Mouse (Mus musculus) hindbrain, embryonic 11.5 days (tissue): ENCODE results near the gene Dennd1c. TPM values are rescaled to one million over a fixed set of nuclear protein-coding genes. Genes with fewer than 3 reads are reported as not detected.

Experiments used
- ATAC-seq: fragments of 200-750 bp; cut with Nextera tagmentation; 2 replicates; pipeline ENCODE4 v1.8.0; 2017; ENCODE audit warnings: mild to moderate bottlenecking, moderate TSS enrichment, moderate library complexity; ENCODE audit not compliant: low FRiP score
- DNase-seq: peaks from one replicate; pipeline ENCODE4 v3.0.0-alpha.2; 2015; ENCODE audit warnings: low spot score
- H3K27ac ChIP-seq: fragments of 300-500 bp; sonication (generic); 2 replicates; pipeline ENCODE4 v1.5.1; 2014; ENCODE audit warnings: mild to moderate bottlenecking, low read depth, low read length
- H3K27me3 ChIP-seq: fragments of 300-500 bp; sonication (generic); 2 replicates; pipeline ENCODE4 v1.6.1; 2014; ENCODE audit warnings: mild to moderate bottlenecking, low read length, moderate library complexity, mixed read lengths; ENCODE audit not compliant: control insufficient read depth, insufficient read depth
- H3K36me3 ChIP-seq: fragments of 300-500 bp; sonication (generic); 2 replicates; pipeline ENCODE4 v1.6.1; 2014; ENCODE audit warnings: mild to moderate bottlenecking, low read length, moderate library complexity, mixed read lengths; ENCODE audit not compliant: control insufficient read depth, insufficient read depth
- H3K4me1 ChIP-seq: fragments of 300-500 bp; sonication (generic); replicated peaks from 2 replicates; pipeline ENCODE4 v1.6.1; 2014; ENCODE audit warnings: low read length, mixed read lengths; ENCODE audit not compliant: control insufficient read depth, insufficient read depth
- H3K4me2 ChIP-seq: fragments of 300-500 bp; sonication (generic); replicated peaks from 2 replicates; pipeline ENCODE4 v1.6.1; 2014; ENCODE audit warnings: mild to moderate bottlenecking, low read depth, low read length
- H3K4me3 ChIP-seq: fragments of 300-500 bp; sonication (generic); 2 replicates; pipeline ENCODE4 v1.5.1; 2014; ENCODE audit warnings: low read depth, low read length
- H3K9ac ChIP-seq: fragments of 300-500 bp; sonication (generic); 2 replicates; pipeline ENCODE4 v1.6.1; 2014; ENCODE audit warnings: low read depth, low read length
- H3K9me3 ChIP-seq: fragments of 300-500 bp; sonication (generic); 2 replicates; pipeline ENCODE4 v1.6.1; 2016; ENCODE audit warnings: low read length; ENCODE audit not compliant: control insufficient read depth
- WGBS: fragments of 180-500 bp; shearing (Covaris S2); extraction: QIAGEN DNeasy Blood & Tissue Kit; methylation state at CpG from one replicate; pipeline ENCODE4 v1.1.7; 2014; 5-methylcytosine and 5-hydroxymethylcytosine counted together
- polyA plus RNA-seq: library from polyadenylated mRNA; unstranded; fragments of >200 nt; fragmentation: Nextera tagmentation; extraction: Ambion mirVana; gene quantifications from 2 replicates; pipeline ENCODE4 v1.2.1, GENCODE M21; 2014

The Dennd1c gene
- polyA plus RNA-seq, 1 experiment from 2014 or later, result 3.8 TPM

DNA sequence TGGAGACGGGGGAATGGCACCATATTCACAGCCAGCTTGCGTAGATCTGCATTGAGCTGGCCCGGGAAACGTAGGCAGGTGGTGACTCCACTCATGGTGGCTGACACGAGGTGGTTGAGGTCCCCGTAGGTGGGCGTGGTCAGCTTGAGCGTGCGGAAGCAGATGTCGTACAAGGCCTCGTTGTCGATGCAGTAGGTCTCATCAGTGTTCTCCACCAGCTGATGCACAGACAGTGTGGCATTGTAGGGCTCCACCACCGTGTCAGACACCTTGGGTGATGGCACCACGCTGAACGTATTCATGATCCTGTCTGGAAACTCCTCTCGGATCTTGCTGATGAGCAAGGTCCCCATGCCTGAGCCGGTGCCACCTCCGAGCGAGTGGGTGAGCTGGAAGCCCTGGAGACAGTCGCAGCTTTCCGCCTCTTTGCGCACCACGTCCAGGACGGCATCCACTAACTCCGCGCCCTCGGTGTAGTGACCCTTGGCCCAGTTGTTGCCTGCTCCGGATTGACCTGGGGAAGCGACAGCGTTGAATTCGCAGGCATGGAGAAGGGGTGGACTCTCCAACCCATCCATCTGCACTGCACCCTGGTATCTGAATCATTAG, 3.0 kb upstream of the Dennd1c start:
- WGBS, result 95% methylated on average over 31 of the region's 31 CpGs
- ATAC-seq, result no peak

DNA sequence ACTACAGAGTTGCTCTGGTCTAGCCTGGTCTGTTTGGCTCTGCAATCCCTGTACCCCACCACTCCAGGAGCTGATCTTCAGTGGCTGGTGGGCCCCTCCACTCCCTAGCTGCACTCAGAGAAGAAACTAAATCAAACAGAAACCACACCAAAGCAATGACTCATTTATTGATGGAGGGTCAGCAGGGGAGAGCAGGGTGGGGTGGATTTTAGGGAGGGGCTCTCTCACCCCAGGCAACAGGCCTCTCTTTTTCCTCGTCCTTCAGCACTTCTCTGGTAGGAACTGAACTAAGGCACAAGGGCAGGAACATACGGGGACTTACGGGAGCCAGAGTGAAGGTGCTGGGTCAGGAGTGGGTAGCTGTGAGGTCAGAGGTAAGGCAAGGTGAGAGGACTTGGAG, 1.6 kb upstream of the Dennd1c start:
- Histone ChIP-seq H3K4me1 (no peaks in the 10 kb centered on the region), H3K4me3 (no peak overlapping the region), H3K4me2 (no peak overlapping the region), H3K27ac (no peak overlapping the region), H3K36me3 (no peaks in the 10 kb centered on the region), H3K27me3 (no peaks in the 10 kb centered on the region), H3K9ac (no peak overlapping the region), H3K9me3 (no peaks in the 10 kb centered on the region)
- ATAC-seq (no peak), DNase-seq (no peak)
- 75% methylated on average over 3 of the region's 3 CpGs for WGBS

More for the DNA sequence above, 3.0 kb upstream of the Dennd1c start:
- no peaks in the 10 kb centered on the region for H3K27me3 ChIP-seq
- no peaks in the 10 kb centered on the region for H3K4me1 ChIP-seq
- H3K9ac ChIP-seq, result no peak overlapping the region
- H3K36me3 ChIP-seq, result no peaks in the 10 kb centered on the region
- H3K4me3 ChIP-seq, result no peak overlapping the region
- H3K4me2 ChIP-seq, result no peak overlapping the region
- no peak overlapping the region for H3K27ac ChIP-seq
- no peaks in the 10 kb centered on the region for H3K9me3 ChIP-seq
- DNase-seq, result no peak

- no peaks in the 10 kb centered on the region for H3K27me3 ChIP-seq
- H3K4me3 ChIP-seq, result no peak overlapping the region
- no peak overlapping the region for H3K9ac ChIP-seq
- no peak for ATAC-seq
- DNase-seq, result no peak
- no peaks in the 10 kb centered on the region for H3K4me1 ChIP-seq
- no peak overlapping the region for H3K4me2 ChIP-seq
- 66% methylated on average over 3 of the region's 3 CpGs for WGBS
- no peaks in the 10 kb centered on the region for H3K36me3 ChIP-seq
- H3K27ac ChIP-seq, result no peak overlapping the region
- H3K9me3 ChIP-seq, result no peaks in the 10 kb centered on the region
Observed at GRCm38 (mm10) chr17:57076916-57077315, 1.4 kb downstream of the Dennd1c start.

DNA sequence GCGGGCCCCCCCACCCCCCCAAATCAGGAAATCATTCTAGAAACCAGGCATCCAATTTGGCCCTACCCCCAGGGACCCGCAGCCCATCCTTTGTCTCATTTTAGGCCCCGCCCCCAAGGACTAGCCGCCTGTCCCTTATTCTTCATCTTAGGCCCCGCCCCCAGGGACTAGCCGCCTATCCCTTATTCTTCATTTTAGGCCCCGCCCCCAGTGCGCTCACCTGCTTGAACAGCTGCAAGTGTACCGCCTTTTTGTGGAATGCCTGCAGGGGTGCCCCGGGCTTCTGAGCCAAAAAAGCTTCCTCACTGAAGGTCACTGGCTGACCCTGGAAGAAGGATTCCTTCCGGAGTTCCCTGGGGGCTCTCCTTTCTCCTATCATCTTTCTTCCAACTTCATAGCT, 7.6 kb downstream of the Dennd1c start:
- Histone ChIP-seq H3K4me3 (peak overlapping the region; percentile 6; the same call in 1 of the 2 replicates), H3K9me3 (no peaks in the 10 kb centered on the region), H3K27me3 (no peaks in the 10 kb centered on the region), H3K36me3 (no peaks in the 10 kb centered on the region), H3K9ac (no peak overlapping the region), H3K4me1 (0 out of 2 replicates have a peak, but pooled peaks cover 2% of the 10 kb centered on the region), H3K27ac (no peak overlapping the region), H3K4me2 (0 out of 2 replicates have a peak overlapping the region, but pooled peaks have one; percentile 0)
- WGBS, result 5% methylated on average over 11 of the region's 11 CpGs
- DNase-seq, result peak; percentile 80
- peak; percentile 73 for ATAC-seq

- ATAC-seq, result no peak
- H3K9ac ChIP-seq, result no peak overlapping the region
Observed at GRCm38 (mm10) chr17:57070272-57070671, 8.0 kb downstream of the Dennd1c start.

DNA sequence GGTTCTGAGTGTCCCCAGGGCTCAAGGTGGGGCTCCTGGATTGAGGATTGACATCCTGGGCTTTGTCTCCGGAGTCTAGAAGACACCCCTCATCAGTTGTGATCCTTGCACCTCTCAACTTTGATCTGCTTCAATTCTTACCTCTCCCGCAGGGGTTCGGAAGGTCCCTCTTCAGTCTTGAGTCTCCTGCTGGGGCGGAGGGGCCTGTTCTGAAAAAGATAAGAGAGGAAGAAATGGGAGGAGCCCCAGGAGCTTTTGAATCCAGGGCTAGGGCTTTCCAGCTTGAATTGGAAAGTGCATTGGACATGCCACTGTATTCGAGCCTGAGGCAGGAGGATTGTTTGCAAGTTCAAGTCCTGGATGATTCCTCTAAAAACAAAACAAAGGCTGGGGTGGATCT, 11.4 kb downstream of the Dennd1c start:
- Histone ChIP-seq H3K4me3 (no peak overlapping the region), H3K9me3 (no peaks in the 10 kb centered on the region), H3K27me3 (peaks cover 22% of the 10 kb centered on the region), H3K9ac (no peak overlapping the region), H3K36me3 (no peaks in the 10 kb centered on the region), H3K4me2 (no peak overlapping the region), H3K4me1 (peaks cover 6% of the 10 kb centered on the region), H3K27ac (no peak overlapping the region)
- no peak for ATAC-seq
- 57% methylated on average over 5 of the region's 5 CpGs for WGBS
- no peak for DNase-seq

More at GRCm38 (mm10) chr17:57070272-57070671, 8.0 kb downstream of the Dennd1c start:
- H3K27me3 ChIP-seq, result no peaks in the 10 kb centered on the region
- H3K27ac ChIP-seq, result no peak overlapping the region
- H3K36me3 ChIP-seq, result no peaks in the 10 kb centered on the region
- H3K9me3 ChIP-seq, result no peaks in the 10 kb centered on the region
- DNase-seq, result peak; percentile 8
- H3K4me2 ChIP-seq, result 0 out of 2 replicates have a peak overlapping the region, but pooled peaks have one; percentile 0
- peak overlapping the region; percentile 6; the same call in 1 of the 2 replicates for H3K4me3 ChIP-seq
- peaks cover 2% of the 10 kb centered on the region; the same call in 1 of the 2 replicates for H3K4me1 ChIP-seq
- WGBS, result 8% methylated on average over 9 of the region's 9 CpGs

GRCm38 (mm10) chr17:57063031-57063430, 15.3 kb downstream of the Dennd1c start:
- H3K27ac ChIP-seq, result no peak overlapping the region
- peaks cover 31% of the 10 kb centered on the region for H3K27me3 ChIP-seq
- H3K9me3 ChIP-seq, result no peaks in the 10 kb centered on the region
- 10% methylated on average over 8 of the region's 8 CpGs for WGBS
- no peak overlapping the region for H3K9ac ChIP-seq
- H3K4me2 ChIP-seq, result no peak overlapping the region
- H3K4me1 ChIP-seq, result peaks cover 5% of the 10 kb centered on the region
- no peak overlapping the region for H3K4me3 ChIP-seq
- DNase-seq (no peak), ATAC-seq (no peak)
- no peaks in the 10 kb centered on the region for H3K36me3 ChIP-seq

DNA sequence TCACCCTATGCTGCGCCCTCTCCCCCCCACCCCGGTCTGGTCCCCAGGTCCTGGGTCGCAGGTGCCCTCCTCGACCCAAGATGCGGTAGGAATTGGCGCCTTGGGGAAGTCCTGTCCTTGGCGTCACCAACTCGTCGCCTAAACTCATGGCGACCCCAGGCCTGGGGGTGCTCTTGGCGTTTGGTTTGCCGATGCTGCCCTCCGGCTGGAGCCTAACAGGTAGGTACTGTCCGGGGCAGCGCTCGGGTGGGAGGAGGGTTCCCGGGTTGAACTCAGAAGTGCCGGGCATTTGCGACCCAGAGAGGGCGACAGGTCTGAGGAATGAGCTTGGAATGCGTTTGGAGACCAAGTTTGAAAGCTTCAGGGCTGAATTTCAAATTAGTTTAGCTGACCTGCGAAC, 15.8 kb downstream of the Dennd1c start:
- Histone ChIP-seq H3K27ac (no peak overlapping the region), H3K36me3 (no peaks in the 10 kb centered on the region), H3K27me3 (peaks cover 31% of the 10 kb centered on the region), H3K4me1 (peaks cover 5% of the 10 kb centered on the region), H3K9ac (no peak overlapping the region), H3K4me3 (peak overlapping the region; percentile 24), H3K4me2 (peak overlapping the region; percentile 27), H3K9me3 (no peaks in the 10 kb centered on the region)
- ATAC-seq (no peak), DNase-seq (peak; percentile 20)
- under 1% methylated on average over 22 of the region's 22 CpGs for WGBS

GRCm38 (mm10) chr17:57062011-57062521, 16.2 kb downstream of the Dennd1c start:
- peak; percentile 14 for DNase-seq
- H3K9ac ChIP-seq, result no peak overlapping the region
- H3K27me3 ChIP-seq, result peaks cover 31% of the 10 kb centered on the region
- peak overlapping the region; percentile 24 for H3K4me3 ChIP-seq
- no peaks in the 10 kb centered on the region for H3K9me3 ChIP-seq
- peaks cover 5% of the 10 kb centered on the region for H3K4me1 ChIP-seq
- 2% methylated on average over 39 of the region's 39 CpGs for WGBS
- H3K4me2 ChIP-seq, result peak overlapping the region; percentile 27
- no peak overlapping the region for H3K27ac ChIP-seq
- no peak for ATAC-seq
- H3K36me3 ChIP-seq, result no peaks in the 10 kb centered on the region
